Mouse (Mus musculus) cortical plate, adult 2 months (tissue): ENCODE measurements around the gene Ubac2.

Experiments
- CTCF ChIP-seq: fragments of 200-500 bp; IDR thresholded peaks from 2 replicates; pipeline ENCODE4 v1.5.1; 2011; ENCODE audit warnings: mild to moderate bottlenecking, control low read depth, low read length; ENCODE audit not compliant: insufficient read depth; ENCODE audit errors: extremely low read depth
- POLR2A ChIP-seq: fragments of 200-500 bp; IDR thresholded peaks from 2 replicates; pipeline ENCODE4 v1.6.1; 2011; ENCODE audit warnings: mild to moderate bottlenecking, low read length, control low read depth; ENCODE audit not compliant: insufficient read depth; ENCODE audit errors: extremely low read depth

DNA sequence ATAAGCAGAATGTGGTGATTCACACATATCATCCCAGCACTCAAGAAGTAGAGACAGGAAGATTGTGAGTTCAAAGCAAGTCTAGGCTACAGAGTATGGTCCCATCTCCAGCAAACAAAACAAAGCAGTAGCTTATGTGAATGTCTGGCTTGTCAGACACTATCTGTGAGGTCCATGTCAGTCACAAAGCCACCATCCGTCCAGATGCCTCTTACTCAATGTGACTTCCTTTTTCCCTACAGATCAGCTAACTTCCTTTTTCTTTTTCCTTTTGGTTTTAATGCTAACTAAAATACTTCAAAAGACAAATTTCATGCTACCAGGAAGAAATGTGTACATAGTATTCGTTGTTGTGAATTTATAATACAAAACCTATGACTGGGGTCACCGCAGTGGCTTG, 107.1 kb downstream of the Ubac2 start:
- TF ChIP-seq CTCF (no peak), POLR2A (no peak)
